Mouse (Mus musculus) hindbrain, embryonic 14.5 days (tissue): ENCODE data around the gene B3galt2. TPM values are rescaled to one million over a fixed set of nuclear protein-coding genes. Genes with fewer than 3 reads are reported as not detected.
"Not testable (repeated sequence)": the region's sequence is repeated elsewhere in the genome, so short reads cannot be mapped to it uniquely, and the experiment has no call there.

ENCODE experiments used
- ATAC-seq: fragments of 200-750 bp; cut with Nextera tagmentation; 2 replicates; pipeline ENCODE4 v1.8.0; 2017; ENCODE audit warnings: moderate number of reproducible peaks, mild to moderate bottlenecking, moderate TSS enrichment, moderate library complexity; ENCODE audit not compliant: low FRiP score
- DNase-seq: peaks from one replicate; pipeline ENCODE4 v3.0.0-alpha.2; 2015; ENCODE audit warnings: low spot score
- H3K27ac ChIP-seq: fragments of 300-500 bp; sonication (generic); 2 replicates; pipeline ENCODE4 v1.5.1; 2014; ENCODE audit warnings: mild to moderate bottlenecking, moderate library complexity
- H3K27me3 ChIP-seq: fragments of 300-500 bp; sonication (generic); 2 replicates; pipeline ENCODE4 v1.6.1; 2014; ENCODE audit warnings: mild to moderate bottlenecking, low read length, mixed read lengths; ENCODE audit not compliant: control insufficient read depth, insufficient read depth
- H3K36me3 ChIP-seq: fragments of 300-500 bp; sonication (generic); replicated peaks from 2 replicates; pipeline ENCODE4 v1.6.1; 2014; ENCODE audit not compliant: control insufficient read depth, insufficient read depth
- H3K4me1 ChIP-seq: fragments of 300-500 bp; sonication (generic); replicated peaks from 2 replicates; pipeline ENCODE4 v1.6.1; 2014; ENCODE audit warnings: antibody characterized with exemption, low read length, mixed read lengths; ENCODE audit not compliant: control insufficient read depth, insufficient read depth
- H3K4me2 ChIP-seq: fragments of 300-500 bp; sonication (generic); replicated peaks from 2 replicates; pipeline ENCODE4 v1.6.1; 2014; ENCODE audit warnings: mild to moderate bottlenecking, moderate library complexity
- H3K4me3 ChIP-seq: fragments of 300-500 bp; sonication (generic); replicated peaks from 2 replicates; pipeline ENCODE4 v1.5.1; 2014; ENCODE audit warnings: mild to moderate bottlenecking, low read length
- H3K9ac ChIP-seq: fragments of 300-500 bp; sonication (generic); 2 replicates; pipeline ENCODE4 v1.6.1; 2014
- H3K9me3 ChIP-seq: fragments of 300-500 bp; sonication (generic); 2 replicates; pipeline ENCODE4 v1.6.1; 2016; ENCODE audit warnings: low read length; ENCODE audit not compliant: control insufficient read depth
- whole genome bisulfite sequencing: fragments of 180-500 bp; shearing (Covaris S2); extraction: QIAGEN DNeasy Blood & Tissue Kit; methylation state at CpG from one replicate; pipeline ENCODE4 v1.1.7; 2014; 5-methylcytosine and 5-hydroxymethylcytosine counted together
- polyA plus RNA-seq: library from polyadenylated mRNA; unstranded; fragments of >200 nt; fragmentation: Nextera tagmentation; extraction: Ambion mirVana; gene quantifications from 2 replicates; pipeline ENCODE4 v1.2.1, GENCODE M21; 2014

Gene B3galt2
- polyA plus RNA-seq, 1 experiment from 2014 or later, result 9.4 TPM

DNA sequence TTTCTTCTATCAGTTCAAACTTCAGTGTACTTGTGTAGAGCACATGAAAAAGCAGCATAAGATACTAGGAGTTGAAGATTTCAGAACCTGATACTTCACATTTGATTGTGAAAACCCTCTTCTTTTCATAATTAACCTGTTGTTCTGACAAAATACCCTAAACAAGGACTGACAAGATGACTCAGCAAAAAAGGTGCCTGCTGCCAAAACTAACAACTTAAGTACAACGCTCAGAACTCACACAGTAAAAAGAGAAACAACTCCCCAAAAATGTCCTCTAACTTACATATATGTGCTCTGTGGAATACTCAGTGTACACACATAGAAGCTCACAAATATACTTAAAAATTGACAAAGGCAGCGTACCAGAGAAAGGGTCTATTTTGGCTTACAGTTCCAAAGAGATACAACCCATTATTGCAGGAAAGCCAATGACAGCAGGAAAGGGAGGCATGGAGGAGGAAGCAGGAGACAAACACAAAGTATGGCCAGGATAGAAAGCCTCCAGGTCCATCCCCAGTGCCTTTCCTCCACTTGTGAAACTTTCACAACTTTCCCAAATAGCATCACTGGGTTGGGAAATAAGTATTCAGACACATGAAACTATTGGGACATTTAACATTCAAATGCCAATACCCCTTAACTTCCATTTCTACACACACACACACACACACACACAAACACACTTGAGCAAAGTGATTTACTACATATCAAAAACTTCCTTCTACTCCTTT is 7.4 kb upstream of the B3galt2 start:
- H3K27ac ChIP-seq, result no peak overlapping the region
- H3K4me2 ChIP-seq, result no peak overlapping the region
- no peaks in the 10 kb centered on the region for H3K9me3 ChIP-seq
- H3K9ac ChIP-seq, result no peak overlapping the region
- DNase-seq, result no peak
- no peak overlapping the region for H3K4me3 ChIP-seq
- WGBS, result 89% methylated on average over 2 of the region's 2 CpGs
- H3K27me3 ChIP-seq, result no peaks in the 10 kb centered on the region
- no peaks in the 10 kb centered on the region for H3K4me1 ChIP-seq
- no peaks in the 10 kb centered on the region for H3K36me3 ChIP-seq
- no peak for ATAC-seq

DNA sequence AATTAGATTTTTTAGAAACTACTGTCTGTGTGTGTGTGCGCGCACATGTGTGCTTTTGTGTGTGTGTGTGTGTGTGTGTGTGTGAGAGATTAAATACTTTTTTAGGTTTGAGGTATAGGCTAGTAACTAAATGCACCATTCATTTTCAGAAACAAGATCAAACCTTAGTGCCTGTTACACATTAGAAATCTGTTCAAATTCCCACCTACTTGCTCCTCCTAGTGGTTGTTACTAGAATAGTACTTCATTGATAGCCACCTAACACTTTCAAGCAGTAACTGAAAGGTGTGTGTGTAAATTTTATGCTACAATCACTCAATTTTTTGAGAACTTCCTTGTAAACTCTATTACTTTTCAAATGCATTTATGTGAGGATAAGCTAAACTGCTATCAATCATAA is 3.8 kb downstream of the B3galt2 start:
- DNase-seq, result peak; percentile 88
- no peak overlapping the region for H3K27ac ChIP-seq

DNA sequence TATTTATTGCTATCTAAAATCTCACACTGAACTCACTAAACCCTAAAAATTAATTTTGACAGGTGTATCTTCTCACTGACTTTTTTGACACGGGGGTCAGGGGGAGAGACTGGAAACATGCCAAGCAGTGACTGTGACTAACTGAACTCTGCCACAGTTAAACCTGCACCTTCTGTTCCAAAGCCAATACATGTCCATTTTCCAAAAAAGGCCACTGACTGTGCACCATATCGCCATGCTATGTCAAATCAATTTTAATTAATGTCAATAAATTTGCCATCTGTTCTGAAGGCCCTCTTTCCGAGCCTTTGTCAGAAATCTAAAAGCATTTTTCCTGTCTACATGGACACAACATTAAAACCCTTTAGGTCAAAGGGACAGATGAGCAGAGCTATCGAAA is 4.9 kb downstream of the B3galt2 start:
- peak overlapping the region; percentile 20; the same call in 1 of the 2 replicates for H3K4me3 ChIP-seq
- H3K9me3 ChIP-seq, result no peaks in the 10 kb centered on the region
- DNase-seq, result peak; percentile 40
- peaks cover 19% of the 10 kb centered on the region for H3K36me3 ChIP-seq
- no peak for ATAC-seq
- H3K9ac ChIP-seq, result 0 out of 2 replicates have a peak overlapping the region, but pooled peaks have one; percentile 18
- H3K27me3 ChIP-seq, result no peaks in the 10 kb centered on the region
- H3K4me2 ChIP-seq, result peak overlapping the region; percentile 38
- no peak overlapping the region for H3K27ac ChIP-seq
- peaks cover 11% of the 10 kb centered on the region; the same call in 1 of the 2 replicates for H3K4me1 ChIP-seq
- 34% methylated on average over 4 of the region's 4 CpGs for WGBS

More for the DNA sequence above, 3.8 kb downstream of the B3galt2 start:
- no peaks in the 10 kb centered on the region for H3K27me3 ChIP-seq
- H3K9ac ChIP-seq, result no peak overlapping the region
- peaks cover 13% of the 10 kb centered on the region for H3K36me3 ChIP-seq
- H3K4me1 ChIP-seq, result peaks cover 11% of the 10 kb centered on the region; the same call in 1 of the 2 replicates
- H3K9me3 ChIP-seq, result no peaks in the 10 kb centered on the region
- WGBS, result 97% methylated on average over 2 of the region's 2 CpGs
- ATAC-seq, result peak; percentile 44
- H3K4me2 ChIP-seq, result peak overlapping the region; percentile 40
- peak overlapping the region; percentile 30 for H3K4me3 ChIP-seq

DNA sequence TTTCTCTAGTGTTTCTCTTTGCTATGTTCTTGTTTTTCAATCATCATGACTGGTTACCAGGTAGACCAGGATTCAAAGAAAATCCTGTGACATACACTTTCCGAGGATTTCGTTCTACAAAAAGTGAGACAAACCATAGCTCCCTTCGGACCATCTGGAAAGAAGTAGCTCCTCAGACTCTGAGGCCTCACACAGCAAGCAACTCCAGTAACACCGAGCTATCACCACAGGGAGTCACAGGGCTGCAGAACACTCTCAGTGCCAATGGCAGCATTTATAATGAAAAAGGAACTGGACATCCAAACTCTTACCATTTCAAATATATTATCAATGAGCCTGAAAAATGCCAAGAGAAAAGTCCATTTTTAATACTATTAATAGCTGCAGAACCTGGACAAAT is 5.8 kb downstream of the B3galt2 start:
- Histone ChIP-seq H3K4me1 (peaks cover 11% of the 10 kb centered on the region; the same call in 1 of the 2 replicates), H3K27me3 (no peaks in the 10 kb centered on the region), H3K4me3 (no peak overlapping the region), H3K27ac (no peak overlapping the region; the same call in 1 of the 2 replicates), H3K36me3 (peaks cover 20% of the 10 kb centered on the region), H3K4me2 (peak overlapping the region; percentile 38), H3K9me3 (no peaks in the 10 kb centered on the region), H3K9ac (no peak overlapping the region)
- no peak for DNase-seq
- WGBS, result 84% methylated on average over 4 of the region's 4 CpGs
- no peak for ATAC-seq

DNA sequence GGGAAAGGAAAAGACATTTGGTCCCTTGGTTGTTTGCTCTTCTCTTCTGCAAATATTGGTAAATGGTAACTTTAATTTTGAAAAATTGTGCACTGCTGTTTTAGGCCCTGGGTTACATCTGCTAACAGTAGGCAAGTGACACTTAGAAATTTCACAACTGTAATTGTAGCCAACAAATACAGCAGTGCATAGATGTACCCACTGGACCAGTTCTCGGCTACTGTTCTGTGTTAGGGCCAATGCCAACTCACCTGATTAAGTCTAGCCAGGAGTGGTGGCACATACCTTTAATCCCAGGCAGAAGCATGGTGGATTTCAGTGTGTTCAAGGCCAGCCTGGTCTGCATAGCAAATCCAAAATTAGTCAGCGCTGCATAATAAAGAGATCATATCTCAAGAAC is 9.9 kb downstream of the B3galt2 start:
- ATAC-seq (no peak), DNase-seq (no peak)
- 96% methylated on average over 2 of the region's 2 CpGs for WGBS

DNA sequence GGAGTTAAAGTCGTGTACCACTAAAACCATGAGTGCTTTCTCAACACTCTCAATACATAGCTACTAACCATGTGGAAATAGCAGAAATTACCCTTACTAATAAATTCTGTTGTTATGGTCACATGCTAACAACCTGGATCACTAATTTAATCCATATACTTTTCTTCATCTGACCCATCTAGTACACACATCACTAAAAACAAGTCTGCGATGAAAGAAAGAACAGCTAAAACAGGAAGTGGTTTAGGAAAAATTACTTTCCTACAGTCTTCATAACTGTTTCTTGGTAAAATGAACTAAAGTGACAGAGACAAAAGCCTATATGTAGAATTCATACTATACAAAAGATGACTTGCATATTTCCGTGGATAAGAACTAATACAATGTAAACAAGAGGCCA is 13.2 kb downstream of the B3galt2 start:
- H3K4me3 ChIP-seq, result no peak overlapping the region
- H3K9me3 ChIP-seq, result no peaks in the 10 kb centered on the region
- H3K4me1 ChIP-seq, result no peaks in the 10 kb centered on the region
- ATAC-seq (no peak), DNase-seq (no peak)
- 97% methylated on average over 3 of the region's 3 CpGs for WGBS
- H3K9ac ChIP-seq, result no peak overlapping the region
- H3K4me2 ChIP-seq, result no peak overlapping the region
- peaks cover 12% of the 10 kb centered on the region for H3K36me3 ChIP-seq
- no peak overlapping the region for H3K27ac ChIP-seq
- no peaks in the 10 kb centered on the region for H3K27me3 ChIP-seq

More for the DNA sequence above, 9.9 kb downstream of the B3galt2 start:
- H3K36me3 ChIP-seq, result peaks cover 26% of the 10 kb centered on the region
- H3K4me1 ChIP-seq, result peaks cover 8% of the 10 kb centered on the region; the same call in 1 of the 2 replicates
- no peaks in the 10 kb centered on the region for H3K27me3 ChIP-seq
- no peak overlapping the region for H3K4me2 ChIP-seq
- H3K9ac ChIP-seq, result no peak overlapping the region
- no peaks in the 10 kb centered on the region for H3K9me3 ChIP-seq
- no peak overlapping the region for H3K4me3 ChIP-seq
- H3K27ac ChIP-seq, result no peak overlapping the region

DNA sequence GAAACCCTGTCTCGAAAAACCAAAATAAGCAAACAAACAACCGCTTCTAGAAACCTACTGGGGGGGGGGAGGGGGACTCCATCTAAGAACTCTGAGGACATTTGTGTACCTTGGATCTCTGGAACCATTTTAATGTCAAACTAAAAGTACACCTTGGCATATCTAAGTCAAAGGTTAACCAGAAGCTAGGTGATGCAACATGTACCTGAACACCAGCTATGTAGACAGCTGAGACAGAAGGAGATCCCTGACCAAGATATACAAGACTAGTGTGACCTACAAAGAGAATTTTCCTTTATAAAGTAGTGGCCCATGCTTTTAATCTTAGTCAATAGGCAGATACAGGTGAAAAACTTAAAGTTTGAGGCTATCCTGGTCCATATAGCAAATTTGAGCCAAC is 22.7 kb downstream of the B3galt2 start:
- H3K4me1 ChIP-seq, result no peaks in the 10 kb centered on the region
- no peak overlapping the region for H3K9ac ChIP-seq
- ATAC-seq (no peak), DNase-seq (no peak)
- WGBS, result 93% methylated on average over 2 of the region's 2 CpGs
- peaks cover 23% of the 10 kb centered on the region for H3K36me3 ChIP-seq
- H3K4me2 ChIP-seq, result no peak overlapping the region
- H3K27ac ChIP-seq, result no peak overlapping the region
- H3K4me3 ChIP-seq, result no peak overlapping the region
- H3K27me3 ChIP-seq, result no peaks in the 10 kb centered on the region
- H3K9me3 ChIP-seq, result no peaks in the 10 kb centered on the region

DNA sequence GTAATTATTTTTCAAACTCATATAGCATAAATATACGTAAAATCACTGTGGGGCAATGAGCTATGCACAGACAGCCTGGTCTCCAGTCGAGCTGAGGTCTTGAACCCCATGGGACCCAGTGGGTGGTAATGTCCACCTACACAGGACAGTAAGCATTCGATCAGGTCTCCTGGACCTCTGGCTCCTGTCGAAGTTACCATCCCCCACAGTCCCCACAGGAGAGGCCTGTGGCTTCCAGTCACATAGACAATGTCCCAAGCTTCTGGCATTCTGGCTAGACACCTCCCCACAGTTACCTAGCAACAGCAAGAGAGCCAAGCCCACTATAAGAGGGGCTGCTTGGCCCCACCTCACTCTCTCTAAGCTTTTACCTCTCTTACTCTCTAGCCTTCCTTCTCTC is 24.3 kb downstream of the B3galt2 start:
- not testable (repeated sequence) for DNase-seq, ATAC-seq, H3K9me3 ChIP-seq, H3K27me3 ChIP-seq, H3K27ac ChIP-seq, H3K4me1 ChIP-seq, H3K4me2 ChIP-seq, H3K9ac ChIP-seq, H3K4me3 ChIP-seq
- 90% methylated on average over 4 of the region's 4 CpGs for WGBS
- H3K36me3 ChIP-seq, result peaks cover 31% of the 10 kb centered on the region

DNA sequence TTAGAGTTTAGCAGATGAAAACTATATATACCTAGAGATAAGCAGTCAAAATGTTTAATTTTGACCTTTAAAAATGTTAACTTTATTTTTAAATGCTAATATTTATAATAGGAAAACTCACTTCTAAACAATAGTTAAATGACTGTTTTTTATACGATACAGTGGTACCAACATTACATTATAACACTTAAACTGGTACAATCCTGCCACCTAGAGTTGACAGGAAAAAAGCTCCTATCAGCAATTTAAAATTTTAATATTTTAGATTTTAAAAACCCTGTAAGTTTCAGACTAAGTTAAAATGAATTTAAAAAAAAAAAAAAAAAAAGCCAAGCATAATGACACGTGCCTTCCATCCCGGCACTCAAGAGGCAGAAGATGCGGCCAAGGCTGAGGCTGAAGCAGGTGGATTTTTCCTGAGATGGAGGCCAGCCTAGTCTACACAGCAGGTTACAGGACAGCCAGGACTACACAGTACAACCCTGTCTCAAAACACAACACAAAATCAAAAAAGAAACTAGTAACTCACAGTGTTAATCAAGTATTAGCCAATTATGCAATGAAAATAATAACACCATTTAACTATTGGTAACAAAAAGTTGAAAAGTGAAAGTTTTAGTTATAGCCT is 35.4 kb downstream of the B3galt2 start:
- Histone ChIP-seq H3K4me1 (no peaks in the 10 kb centered on the region), H3K27ac (no peak overlapping the region), H3K4me2 (no peak overlapping the region), H3K27me3 (no peaks in the 10 kb centered on the region), H3K9ac (no peak overlapping the region), H3K9me3 (no peaks in the 10 kb centered on the region), H3K36me3 (peaks cover 35% of the 10 kb centered on the region), H3K4me3 (no peak overlapping the region)
- 89% methylated on average over 4 of the region's 4 CpGs for WGBS
- peak; percentile 71 for DNase-seq
- no peak for ATAC-seq
